Mouse (Mus musculus): ENCODE results near the gene Tjap1. TPM values are rescaled to one million over a fixed set of nuclear protein-coding genes. Genes with fewer than 3 reads are reported as not detected.

The Tjap1 gene
- total RNA-seq, 2 experiments from 2014 or later = 79.8 to 90.9 TPM

DNA sequence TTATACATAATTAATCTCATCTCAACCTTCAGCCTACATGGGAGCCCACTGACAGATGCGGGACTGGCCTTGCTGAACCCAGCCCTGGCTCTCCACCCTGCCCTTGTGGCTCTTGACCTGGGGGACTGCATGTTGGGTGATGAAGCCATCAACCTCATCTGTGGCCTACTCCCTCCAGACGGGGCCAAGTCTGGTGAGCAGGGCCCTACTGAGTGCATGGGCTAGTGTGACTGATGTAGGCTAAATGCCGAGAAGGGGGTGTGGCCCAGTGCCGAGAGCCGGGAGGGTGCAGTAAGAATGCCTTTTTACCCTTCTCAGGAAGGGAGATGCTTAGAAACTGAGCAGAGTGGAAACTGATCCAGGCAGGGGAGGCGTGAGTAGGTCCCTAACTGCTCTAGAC is 27.7 kb downstream of the Tjap1 start:
- DNase-seq (ENCODE audit: low spot score in 2 of 2) = no peak

DNA sequence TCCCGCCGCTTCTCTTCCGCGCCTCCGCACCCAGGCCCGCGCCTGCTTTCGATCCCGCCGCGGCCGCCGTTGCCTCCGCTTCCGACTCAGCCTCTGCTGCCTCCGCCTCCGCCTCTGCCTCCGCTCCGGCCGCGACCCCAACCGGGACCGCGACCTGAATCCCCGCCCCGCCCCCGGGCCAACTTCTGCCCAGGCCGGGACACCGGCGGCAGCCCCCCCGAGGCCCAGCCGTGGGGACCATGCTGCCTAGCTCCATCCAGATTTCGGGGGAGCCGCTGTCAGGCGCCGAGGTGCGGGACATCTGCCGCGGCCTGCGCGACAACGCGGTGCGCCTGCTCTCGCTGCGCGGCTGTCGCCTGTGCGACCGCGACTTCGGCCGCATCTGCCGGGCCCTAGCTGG is 28.7 kb downstream of the Tjap1 start:
- DNase-seq (ENCODE audit: low spot score in 2 of 2) = peak; percentile 42 to 43

- DNase-seq (ENCODE audit: low spot score in 2 of 2) = peak; percentile 85 to 91
Measured at GRCm38 (mm10) chr17:46253452-46254084, 29.3 kb downstream of the Tjap1 start, which contains the start of gene Lrrc73. TSS of gene Lrrc73 (plus strand) at chr17:46253531.

DNA sequence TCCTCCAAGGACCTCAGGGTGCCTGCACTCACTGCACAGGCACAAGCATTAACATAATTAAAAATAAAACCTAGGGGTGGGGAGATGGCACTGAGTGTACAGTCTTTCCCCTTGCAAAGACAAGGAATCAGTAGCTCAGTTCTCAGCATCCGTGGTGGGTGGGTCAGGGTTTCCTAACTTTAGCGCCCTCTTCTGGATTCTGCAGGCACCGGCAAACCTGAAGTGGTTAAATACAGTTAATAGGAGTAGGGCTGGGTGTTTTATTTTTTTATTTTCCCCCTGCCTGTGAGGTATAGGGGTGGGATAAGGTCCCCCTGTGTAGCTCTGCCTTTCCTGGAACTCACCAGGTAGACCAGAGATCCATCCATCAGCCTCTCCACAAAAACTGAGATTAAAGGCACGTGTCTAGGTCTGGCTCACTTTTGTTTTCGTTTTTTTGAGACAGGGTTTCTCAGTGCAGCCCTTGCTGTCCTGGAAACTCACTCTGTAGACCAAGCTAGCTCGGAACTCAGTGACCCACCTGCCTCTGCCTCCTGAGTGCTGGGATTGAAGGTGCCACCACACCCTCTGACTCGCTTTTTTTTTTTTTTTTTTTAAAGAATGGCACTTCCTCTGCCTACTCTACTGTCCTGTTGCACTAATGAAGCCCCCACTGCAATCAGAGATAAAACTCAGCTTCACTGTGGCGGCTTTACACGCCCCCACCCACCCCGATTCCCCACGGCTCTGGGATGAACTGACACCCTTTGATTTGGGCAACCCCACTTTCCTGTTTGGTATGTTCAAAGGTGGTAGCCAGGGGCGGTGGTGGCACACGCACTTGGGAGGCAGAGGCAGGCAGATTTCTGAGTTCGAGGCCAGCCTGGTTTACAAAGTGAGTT is 30.0 kb downstream of the Tjap1 start:
- DNase-seq (ENCODE audit: low spot score in 2 of 2) = no peak

DNA sequence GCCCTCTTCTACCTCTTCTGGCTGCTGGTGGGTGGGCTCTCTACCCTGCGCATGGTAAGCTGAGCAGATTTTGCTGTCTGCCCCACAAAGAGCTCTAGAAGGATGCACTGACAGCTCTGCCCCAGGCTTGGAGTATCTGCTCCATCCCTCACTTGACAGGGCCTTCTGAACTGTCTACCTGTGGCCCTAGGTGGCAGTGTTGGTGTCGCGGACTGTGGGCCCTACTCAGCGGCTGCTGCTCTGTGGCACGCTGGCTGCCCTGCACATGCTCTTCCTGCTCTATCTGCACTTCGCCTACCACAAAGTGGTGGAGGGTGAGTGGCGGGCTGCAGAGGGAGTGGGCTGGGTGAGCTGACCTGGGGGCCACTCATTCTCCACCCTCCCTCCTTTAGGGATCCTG is 31.7 kb downstream of the Tjap1 start:
- DNase-seq (ENCODE audit: low spot score in 2 of 2) = no peak

DNA sequence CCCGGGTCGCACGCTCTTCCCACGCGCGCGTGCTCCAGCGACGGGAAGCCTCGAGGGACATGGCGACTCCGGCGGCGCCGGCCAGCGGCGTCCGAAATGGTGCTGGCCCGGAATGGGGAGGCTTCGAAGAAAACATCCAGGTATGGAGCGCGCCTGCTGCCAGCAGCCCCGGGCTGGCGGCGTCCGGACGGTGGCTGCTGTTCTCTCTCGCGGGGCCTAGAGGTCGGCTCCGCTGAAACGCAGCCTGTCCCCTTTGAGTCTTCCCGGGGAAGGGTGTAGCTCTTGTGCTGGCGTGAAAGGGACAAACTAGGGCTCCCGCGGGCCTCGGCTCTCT is 34.7 kb downstream of the Tjap1 start:
- DNase-seq (ENCODE audit: low spot score in 2 of 2) = no peak

DNA sequence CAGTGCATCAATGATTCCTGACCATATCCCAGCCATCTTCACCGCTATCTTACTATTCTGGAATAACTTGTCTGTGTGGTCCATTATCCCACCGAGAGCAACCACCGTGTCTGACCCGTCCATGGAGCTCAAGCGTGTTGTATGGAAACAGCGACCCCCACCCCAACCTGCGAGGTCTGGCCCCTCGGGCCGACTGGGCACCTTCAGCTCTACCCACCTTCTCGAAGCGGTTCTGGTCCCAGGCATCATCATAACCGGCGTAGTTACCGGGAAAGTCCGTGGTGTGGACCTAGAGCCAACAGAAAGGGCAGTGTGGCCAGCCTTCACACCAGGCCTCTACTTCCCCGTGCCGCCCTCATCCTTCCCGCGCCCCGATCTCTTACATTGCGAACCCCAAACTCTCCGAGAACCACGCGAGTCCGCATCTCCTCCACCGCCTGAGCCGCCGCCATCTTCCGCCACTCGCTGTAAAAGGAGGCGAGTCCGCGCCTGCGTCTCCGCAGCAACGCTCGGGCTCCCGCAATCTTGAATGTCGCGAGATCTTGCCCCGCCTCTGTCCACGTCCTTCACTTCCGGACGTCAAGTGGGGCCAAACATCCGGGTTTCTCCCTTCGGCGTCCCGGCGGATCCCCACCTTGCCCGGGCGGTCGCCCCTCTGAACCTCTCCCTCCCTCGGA is 35.2 kb downstream of the Tjap1 start, which contains the start of the genes Polr1c and Yipf3:
Gene Polr1c, minus strand, starts transcription at position 543 of the 677 bp plus-strand sequence.
Gene Yipf3, plus strand, starts transcription at position 569 of the 677 bp plus-strand sequence.
- peak; percentile 87 to 96 for DNase-seq (ENCODE audit: low spot score in 2 of 2)

GRCm38 (mm10) chr17:46244579-46244978 is 38.2 kb downstream of the Tjap1 start:
- no peak for DNase-seq (ENCODE audit: low spot score in 2 of 2)

- no peak for DNase-seq (ENCODE audit: low spot score in 2 of 2)
Measured at GRCm38 (mm10) chr17:46243624-46244023, 39.2 kb downstream of the Tjap1 start.

DNA sequence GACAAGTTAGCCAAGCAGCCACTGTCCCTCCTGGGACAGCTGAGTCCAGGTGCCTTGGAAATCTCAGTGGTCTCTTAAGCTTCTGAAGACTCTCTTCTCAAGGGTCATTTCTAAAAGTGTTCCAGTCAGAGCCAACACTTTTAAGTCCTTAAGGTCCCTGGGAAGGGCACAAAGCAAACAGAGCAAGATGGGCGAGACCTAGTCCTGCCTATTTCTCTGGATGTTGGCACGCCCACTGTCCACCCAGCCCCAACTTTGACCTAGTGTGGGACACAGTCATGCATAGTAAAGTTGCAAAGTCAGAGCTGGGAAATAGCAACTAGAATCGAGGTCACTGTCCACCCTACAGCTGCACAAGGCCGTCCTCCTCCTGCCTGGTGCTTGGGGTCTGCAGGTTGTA is 39.8 kb downstream of the Tjap1 start:
- no peak for DNase-seq (ENCODE audit: low spot score in 2 of 2)

DNA sequence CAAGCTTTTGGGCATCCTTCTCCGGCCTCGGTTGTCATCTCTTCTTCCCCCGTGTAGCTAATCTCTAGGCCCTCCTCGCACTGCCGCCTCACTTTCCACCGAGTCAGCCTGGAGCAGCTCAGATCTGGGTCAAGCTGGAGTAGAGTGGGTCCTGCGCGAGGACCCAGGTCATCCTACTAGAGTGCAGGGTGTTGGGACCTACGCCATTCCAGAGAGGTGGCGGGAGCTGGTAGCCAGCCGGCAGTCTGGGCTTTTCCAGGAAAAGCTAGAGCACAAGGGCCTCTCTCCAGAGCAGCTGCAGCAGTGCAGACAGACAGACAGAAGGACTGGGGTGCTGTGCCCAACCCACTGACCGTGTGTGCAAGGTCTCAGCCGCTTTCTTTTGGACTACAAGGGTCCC is 40.6 kb downstream of the Tjap1 start:
- DNase-seq (ENCODE audit: low spot score in 2 of 2) = no peak

GRCm38 (mm10) chr17:46241471-46241870 is 41.4 kb downstream of the Tjap1 start:
- DNase-seq (ENCODE audit: low spot score in 2 of 2) = no peak

- no peak for DNase-seq (ENCODE audit: low spot score in 2 of 2)
Measured at GRCm38 (mm10) chr17:46239516-46240114, 43.2 kb downstream of the Tjap1 start.

DNA sequence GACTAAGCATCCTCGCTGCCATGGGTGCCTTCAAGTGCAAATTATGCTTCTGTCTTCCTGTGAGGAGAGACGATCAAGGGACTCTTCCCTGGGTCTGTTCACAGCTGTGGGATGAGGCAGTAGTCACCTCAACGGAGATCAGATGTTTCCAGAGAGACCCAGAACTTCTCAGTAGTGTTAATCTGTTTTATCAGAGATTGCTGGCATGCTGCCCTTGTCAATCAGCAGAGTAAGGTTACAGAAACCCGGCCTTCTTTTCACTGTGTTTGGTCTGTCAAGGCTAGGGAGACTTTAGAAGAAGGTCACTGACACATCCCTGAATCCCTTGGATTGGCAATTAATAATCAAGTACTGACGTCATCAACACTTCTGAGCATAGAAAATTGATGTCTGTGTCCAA is 45.3 kb downstream of the Tjap1 start:
- no peak for DNase-seq (ENCODE audit: low spot score in 2 of 2)

DNA sequence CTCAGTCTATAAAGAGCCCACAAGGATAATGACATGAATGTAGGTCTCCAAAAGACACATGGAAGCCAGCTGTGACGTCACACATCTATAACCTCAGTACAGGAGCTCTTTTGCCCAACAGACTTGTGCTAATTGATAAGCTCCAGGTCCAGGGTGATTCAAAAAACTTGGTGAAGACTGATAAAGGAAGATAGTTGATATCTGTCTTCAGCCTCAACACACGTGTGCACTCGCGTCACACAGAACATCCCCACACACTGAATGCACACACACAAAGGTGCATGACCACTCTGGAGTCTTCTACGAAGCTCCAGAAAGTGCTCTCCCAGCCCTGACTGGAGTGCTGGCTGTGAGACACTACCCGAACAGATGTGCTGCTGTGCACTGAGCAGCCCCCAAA is 45.7 kb downstream of the Tjap1 start:
- DNase-seq (ENCODE audit: low spot score in 2 of 2) = no peak

GRCm38 (mm10) chr17:46236067-46236466 is 46.8 kb downstream of the Tjap1 start:
- no peak for DNase-seq (ENCODE audit: low spot score in 2 of 2)

DNA sequence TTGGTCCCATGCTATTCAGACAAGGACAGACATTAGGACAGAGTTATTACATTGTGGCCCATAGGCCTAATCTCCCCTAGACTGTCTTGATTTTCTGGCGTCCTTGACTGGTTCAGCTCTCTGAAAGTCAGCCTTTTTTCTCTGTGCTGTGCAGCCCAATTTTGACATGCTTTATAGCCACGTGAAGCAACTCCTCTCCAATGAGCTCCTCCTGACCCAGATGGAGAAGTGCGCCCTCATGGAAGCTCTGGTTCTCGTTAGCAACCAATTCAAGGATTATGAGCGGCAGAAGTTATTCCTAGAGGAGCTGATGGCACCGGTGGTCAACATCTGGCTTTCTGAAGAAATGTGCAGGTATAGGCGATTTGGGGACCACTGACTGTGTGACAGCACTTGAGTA is 55.2 kb downstream of the Tjap1 start:
- DNase-seq (ENCODE audit: low spot score in 2 of 2) = no peak

- DNase-seq (ENCODE audit: low spot score in 2 of 2) = no peak
Measured at GRCm38 (mm10) chr17:46221601-46222000, 61.2 kb downstream of the Tjap1 start.

- DNase-seq (ENCODE audit: low spot score in 2 of 2) = no peak
Measured at GRCm38 (mm10) chr17:46210550-46210949, 72.3 kb downstream of the Tjap1 start.
